Mouse (Mus musculus) ES-E14 (cell line): ENCODE results near the gene Elobl. TPM values are rescaled to one million over a fixed set of nuclear protein-coding genes. Genes with fewer than 3 reads are reported as not detected.
A peak's percentile ranks its signal among the peaks of the same experiment; 100 is the strongest.

Source experiments
- DNase-seq: peaks from one replicate; pipeline ENCODE4 v3.0.0-alpha.2; 2013; ENCODE audit warnings: low read depth, low spot score
- H3K27ac ChIP-seq: 2 replicates; pipeline ENCODE4 v1.5.1; 2012; ENCODE audit warnings: low read depth, mild to moderate bottlenecking, low read length, moderate library complexity, mixed read lengths; ENCODE audit not compliant: poor library complexity, insufficient read depth, severe bottlenecking
- H3K36me3 ChIP-seq: 2 replicates; pipeline ENCODE4 v1.6.1; 2012; ENCODE audit warnings: mild to moderate bottlenecking, low read length, moderate library complexity, mixed read lengths; ENCODE audit not compliant: control insufficient read depth, poor library complexity, insufficient read depth, severe bottlenecking
- H3K4me1 ChIP-seq, 2 experiments: fragments of 150-350 bp in 1 of 2; sonication (generic) in 1 of 2; 2 replicates each; pipeline ENCODE4 v1.6.1; 2012; ENCODE audit warnings: low read length in 2 of 2, mild to moderate bottlenecking in 1 of 2, mixed read lengths in 1 of 2; ENCODE audit not compliant: control insufficient read depth in 2 of 2, insufficient read depth in 2 of 2, poor library complexity in 1 of 2
- H3K4me3 ChIP-seq, 2 experiments: fragments of 150-350 bp in 1 of 2; sonication (generic) in 1 of 2; 2 replicates each; pipeline ENCODE4 v1.5.1; 2012; ENCODE audit warnings: low read length in 2 of 2, low read depth in 1 of 2, mild to moderate bottlenecking in 1 of 2, mixed read lengths in 1 of 2; ENCODE audit not compliant: insufficient read depth in 1 of 2, poor library complexity in 1 of 2, severe bottlenecking in 1 of 2
- H3K9ac ChIP-seq: 2 replicates; pipeline ENCODE4 v1.6.1; 2012; ENCODE audit warnings: low read depth, mild to moderate bottlenecking, low read length, mixed read lengths; ENCODE audit not compliant: poor library complexity, insufficient read depth, severe bottlenecking
- H3K9me3 ChIP-seq: fragments of 150-350 bp; sonication (generic); 2 replicates; pipeline ENCODE4 v1.6.1; 2012; ENCODE audit warnings: low read depth, mild to moderate bottlenecking, low read length; ENCODE audit not compliant: control insufficient read depth, insufficient read depth
- CHD2 ChIP-seq: IDR thresholded peaks from 2 replicates; pipeline ENCODE4 v1.6.1; 2014; ENCODE audit warnings: mild to moderate bottlenecking, low read depth, low read length, inconsistent platforms
- HCFC1 ChIP-seq: IDR thresholded peaks from 2 replicates; pipeline ENCODE4 v1.6.1; 2012; ENCODE audit warnings: low read length, inconsistent platforms, borderline replicate concordance; ENCODE audit not compliant: insufficient read depth
- MAFK ChIP-seq: IDR thresholded peaks from 2 replicates; pipeline ENCODE4 v1.6.1; 2014; ENCODE audit warnings: mild to moderate bottlenecking, low read depth, low read length, inconsistent platforms; ENCODE audit not compliant: insufficient read depth
- ZC3H11A ChIP-seq: IDR thresholded peaks from 2 replicates; pipeline ENCODE4 v1.6.1; 2012; ENCODE audit warnings: low read depth, mild to moderate bottlenecking, inconsistent platforms, low read length, borderline replicate concordance
- ZNF384 ChIP-seq: IDR thresholded peaks from 2 replicates; pipeline ENCODE4 v1.6.1; 2012; ENCODE audit warnings: low read depth, low read length, inconsistent platforms
- in situ Hi-C, 2 experiments: fragments of 600-800 bp; cut with MboI; formaldehyde crosslinking; loops; one replicate each; pipeline ENCODE4 v1.15.1; 2025; ENCODE audit warnings: low sequenced_read_pairs in 2 of 2, inconsistent platforms in 1 of 2; ENCODE audit not compliant: unreplicated experiment in 2 of 2
- total RNA-seq: library from RNA; depleted of rRNA; stranded (reverse); fragments of 300-350 nt; gene quantifications from 2 replicates; pipeline ENCODE4 v1.2.3, GENCODE M21; 2012

Gene Elobl
- total RNA-seq, 1 experiment, result 1.6 TPM

DNA sequence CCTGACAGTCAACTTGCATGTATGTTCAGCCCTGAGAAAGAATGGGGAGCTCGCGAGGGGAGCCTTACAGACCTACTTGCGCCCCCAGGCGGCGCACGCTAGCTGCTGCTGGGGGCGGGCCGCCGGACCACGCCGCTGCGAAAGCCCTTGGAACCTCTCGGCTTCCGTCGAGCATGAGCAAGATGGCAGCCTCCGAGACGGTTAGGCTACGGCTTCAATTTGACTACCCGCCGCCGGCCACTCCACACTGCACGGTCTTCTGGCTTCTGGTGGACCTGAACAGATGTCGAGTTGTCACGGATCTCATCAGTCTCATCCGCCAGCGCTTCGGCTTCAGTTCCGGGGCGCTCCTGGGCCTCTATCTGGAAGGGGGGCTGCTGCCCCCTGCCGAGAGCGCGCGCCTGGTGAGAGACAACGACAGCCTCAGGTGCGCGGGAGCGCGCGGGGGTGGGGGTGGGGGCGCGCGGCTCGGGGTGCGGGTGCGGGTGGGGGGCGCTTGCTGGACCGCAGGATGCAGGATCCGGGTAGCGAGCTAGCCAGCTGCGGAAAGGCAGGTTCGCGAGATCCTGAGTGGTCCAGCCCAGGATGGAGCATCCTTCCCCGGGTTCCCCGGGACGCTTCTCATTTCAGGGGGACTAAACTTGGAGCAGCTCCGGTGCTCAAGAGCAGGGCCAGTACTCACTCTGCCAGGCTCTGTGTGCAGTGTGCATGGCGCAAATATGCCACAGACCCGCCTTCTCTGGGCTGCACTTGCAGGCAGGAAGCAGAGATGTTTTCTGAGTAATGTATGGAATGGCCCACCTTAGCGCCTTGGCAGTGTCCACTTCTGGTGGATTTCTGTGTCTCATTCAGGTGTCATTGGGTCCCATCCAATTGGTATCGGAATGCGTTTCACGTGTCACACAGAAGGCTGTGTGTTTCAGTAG is 7.3 kb upstream of the Elobl start:
- Histone ChIP-seq H3K27ac (peak overlapping the region; percentile 86), H3K4me1 (peaks cover 2 to 9% of the 10 kb centered on the region in 2 experiments; a peak in 2 of 4 replicates), H3K4me3 (peak overlapping the region; percentile 85 to 99), H3K36me3 (no peaks in the 10 kb centered on the region), H3K9me3 (no peaks in the 10 kb centered on the region), H3K9ac (peak overlapping the region; percentile 90)
- in situ Hi-C loops, result no loop called here
- DNase-seq, result peak; percentile 78
- TF ChIP-seq HCFC1, result peak; percentile 73; the same call in 1 of the 2 replicates
- TF ChIP-seq MAFK, result no peak
- TF ChIP-seq CHD2, result no peak

DNA sequence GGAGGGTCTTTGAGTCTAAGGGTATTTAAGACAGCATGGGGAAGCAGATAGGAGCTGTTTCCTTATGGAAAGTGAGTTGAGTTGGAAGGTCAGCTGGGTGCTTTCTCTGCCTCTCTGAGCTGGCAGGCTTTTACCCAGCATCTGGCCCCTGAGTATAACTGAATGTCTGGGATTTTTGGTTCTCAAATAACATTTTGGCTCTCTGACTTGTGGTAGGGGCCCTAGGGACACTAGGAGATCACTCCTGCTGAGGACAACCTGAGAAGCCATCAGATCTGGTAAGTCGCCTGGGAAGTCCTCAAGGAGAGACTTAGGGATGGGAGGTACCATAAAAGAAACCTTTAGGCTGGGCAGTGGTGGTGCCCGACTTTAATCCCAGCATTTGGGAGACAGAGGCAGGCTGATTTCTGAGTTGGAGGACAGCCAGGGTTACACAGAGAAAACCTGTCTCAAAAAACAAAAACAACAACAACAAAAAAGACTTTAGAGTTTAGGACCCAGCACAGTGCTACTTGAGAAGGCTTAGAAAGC is 3.5 kb upstream of the Elobl start, which contains the start of gene Coil:
Coil (plus strand) TSS at position 51 of the 531 bp plus-strand sequence.
- H3K9me3 ChIP-seq, result no peaks in the 10 kb centered on the region
- no peak within 1 kb of the TSS; the same call in 1 of the 2 replicates for H3K9ac ChIP-seq
- no peak within 1 kb of the TSS for H3K27ac ChIP-seq
- peaks cover 2 to 3% of the 10 kb centered on the region in 2 experiments; a peak in 1 of 4 replicates for H3K4me1 ChIP-seq
- no peak within 1 kb of the TSS for H3K4me3 ChIP-seq
- in situ Hi-C loops, result no loop called here
- DNase-seq, result no peak
- H3K36me3 ChIP-seq, result no peaks in the 10 kb centered on the region
- TF ChIP-seq ZC3H11A (no peak), MAFK (no peak), CHD2 (no peak), ZNF384 (no peak), HCFC1 (no peak)

DNA sequence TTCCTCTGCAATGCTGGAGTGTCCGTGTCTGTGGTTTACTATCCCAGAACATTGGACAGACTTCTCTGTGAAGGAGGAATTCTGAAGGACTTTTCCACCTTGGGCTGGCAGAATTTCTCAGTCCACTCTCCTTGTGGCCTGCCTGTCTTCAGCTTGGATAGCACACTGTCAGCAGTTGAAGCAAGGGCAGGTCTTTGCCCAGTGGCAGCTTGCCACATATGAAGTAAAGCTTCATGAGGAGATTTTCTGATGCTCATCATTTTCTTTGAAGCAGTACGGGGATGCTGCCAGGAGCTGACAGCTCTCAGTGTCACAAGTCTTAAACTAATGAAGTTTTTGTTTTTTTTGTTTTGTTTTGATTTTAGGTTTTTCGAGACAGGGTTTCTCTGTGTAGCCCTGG is 7.9 kb downstream of the Elobl start:
- DNase-seq, result no peak
- TF ChIP-seq MAFK (no peak), ZNF384 (no peak), HCFC1 (no peak), CHD2 (no peak), ZC3H11A (no peak)
- H3K4me3 ChIP-seq, result no peak overlapping the region
- H3K4me1 ChIP-seq, result peaks cover 0 to 3% of the 10 kb centered on the region in 2 experiments; a peak in 1 of 4 replicates
- no peaks in the 10 kb centered on the region for H3K36me3 ChIP-seq
- no peak overlapping the region for H3K9ac ChIP-seq
- no peaks in the 10 kb centered on the region for H3K9me3 ChIP-seq
- in situ Hi-C loops, result no loop called here
- no peak overlapping the region for H3K27ac ChIP-seq

DNA sequence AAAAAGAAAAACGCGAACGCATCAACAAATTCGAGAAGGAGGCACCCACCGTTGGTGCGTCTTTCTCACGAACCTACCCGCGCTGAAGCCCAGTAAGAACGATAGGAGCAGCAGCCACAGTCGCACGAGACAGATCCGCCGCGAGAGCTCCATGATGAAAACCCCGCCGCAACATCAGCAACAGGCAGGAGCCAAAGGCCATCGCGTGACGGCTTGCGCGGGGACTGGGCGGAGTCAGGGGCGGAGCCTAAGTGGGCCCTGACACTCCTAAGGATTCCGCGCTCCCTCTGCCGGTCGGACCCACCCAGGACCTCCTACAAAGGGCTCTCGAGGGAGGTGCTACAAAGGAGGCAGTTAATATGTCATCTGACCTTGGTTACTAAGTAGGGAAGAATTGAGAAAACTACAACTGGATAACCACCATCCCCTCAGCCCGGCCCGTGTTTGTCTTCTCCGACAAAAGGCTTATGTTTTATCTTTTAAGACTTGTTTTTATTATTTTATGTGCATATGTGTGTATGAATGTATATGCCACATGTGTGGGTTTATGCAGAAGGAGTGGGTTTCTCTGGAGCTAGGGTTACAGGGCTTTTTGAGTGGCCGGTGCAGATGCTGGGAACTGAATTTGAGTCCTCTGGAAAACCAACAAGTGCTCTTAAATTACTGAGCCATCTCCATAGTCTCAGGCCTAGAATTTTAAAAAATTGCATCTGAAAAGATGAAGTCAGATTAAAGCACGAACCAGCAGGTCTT is 11.3 kb downstream of the Elobl start, which contains the start of gene Scpep1:
Scpep1 (minus strand) TSS at position 249 of the 753 bp plus-strand sequence.
- H3K4me1 ChIP-seq, result peaks cover 2 to 6% of the 10 kb centered on the region in 2 experiments; a peak in 1 of 4 replicates
- peak within 1 kb of the TSS; percentile 71 to 95 for H3K4me3 ChIP-seq
- peak; percentile 94 for DNase-seq
- peak within 1 kb of the TSS; percentile 71 for H3K9ac ChIP-seq
- peak within 1 kb of the TSS; percentile 41 for H3K27ac ChIP-seq
- no peaks in the 10 kb centered on the region for H3K9me3 ChIP-seq
- peaks cover 18% of the 10 kb centered on the region for H3K36me3 ChIP-seq
- in situ Hi-C loops, result no loop called here
- peak; percentile 7; the same call in 1 of the 2 replicates for TF ChIP-seq HCFC1
- no peak for TF ChIP-seq CHD2
- no peak for TF ChIP-seq ZC3H11A
- TF ChIP-seq ZNF384, result no peak
